ENCODE assay signal across 9 mouse cellular contexts in the genomic region with DNA sequence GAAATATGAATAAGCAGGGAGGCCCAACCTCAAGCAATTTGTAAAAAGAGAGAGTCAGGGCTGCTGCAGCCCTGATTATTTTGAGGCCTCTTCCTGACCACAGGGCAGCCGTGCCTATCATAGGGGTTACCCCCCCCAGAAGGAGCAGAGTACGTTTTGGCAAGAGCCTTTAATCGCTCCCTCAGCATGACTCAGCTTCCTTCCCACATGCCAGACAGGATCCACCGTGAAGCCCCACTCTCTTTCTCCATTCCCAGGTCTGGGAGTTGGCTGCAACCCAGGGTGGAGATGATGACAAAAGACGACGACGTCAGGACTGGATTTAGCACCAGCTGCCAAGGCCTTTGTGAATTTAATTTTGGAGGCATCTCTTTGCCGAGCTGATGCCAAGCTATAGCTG.
DNase-seq lines count a peak whose midpoint lies in the region; ATAC-seq and TF ChIP-seq lines count a peak whose summit lies in the region.
"Had no signal": no experiment of that assay in that cellular context is flagged by ENCODE, and none has a peak within 500 bp of the region (broad histone marks: within the 10 kb centered on the region; RNA-seq: fewer than 3 reads in every experiment).

No protein-coding gene starts in this region.

- H3K9ac ChIP-seq in neural tube, embryonic 14.5 days (replicated peaks; ENCODE audit: low read depth, low read length) = no peak overlapping the region
- H3K9ac ChIP-seq in neural tube, embryonic 15.5 days (replicated peaks) = no peak overlapping the region
- no peak overlapping the region for H3K9ac ChIP-seq in heart, embryonic 16.5 days (ENCODE audit: low read length)
- H3K9ac ChIP-seq in liver, embryonic 11.5 days (ENCODE audit: low read depth, low read length) = no peak overlapping the region

- H3K4me3 ChIP-seq in gastrocnemius, adult 2 months = no peak overlapping the region
- no peak overlapping the region for H3K4me3 ChIP-seq in neural tube, embryonic 14.5 days (ENCODE audit: low read depth, low read length)
- no peak overlapping the region for H3K4me3 ChIP-seq in neural tube, embryonic 15.5 days (replicated peaks)
- H3K4me3 ChIP-seq in heart, embryonic 16.5 days (ENCODE audit: low read length) = no peak overlapping the region
- H3K4me3 ChIP-seq in liver, embryonic 11.5 days (ENCODE audit: low read depth, low read length) = no peak overlapping the region

- 25% methylated on average over 8 of the region's 8 CpGs for WGBS in neural tube, embryonic 14.5 days
- 15% methylated on average over 8 of the region's 8 CpGs for WGBS in neural tube, embryonic 15.5 days
- 13% methylated on average over 8 of the region's 8 CpGs for WGBS in heart, embryonic 16.5 days
- 30% methylated on average over 8 of the region's 8 CpGs for WGBS in liver, embryonic 11.5 days

- no peak overlapping the region for H3K4me2 ChIP-seq in neural tube, embryonic 14.5 days (ENCODE audit: low read depth, low read length)
- no peak overlapping the region for H3K4me2 ChIP-seq in neural tube, embryonic 15.5 days
- H3K4me2 ChIP-seq in heart, embryonic 16.5 days (ENCODE audit: low read depth, low read length) = no peak overlapping the region
- H3K4me2 ChIP-seq in liver, embryonic 11.5 days = no peak overlapping the region

- intact Hi-C loops in gastrocnemius, adult 2 months (cut with DNase I) = no loop called here

- no peaks in the 10 kb centered on the region for H3K27me3 ChIP-seq in neural tube, embryonic 14.5 days (ENCODE audit: control insufficient read depth, insufficient read depth, low read length)
- H3K27me3 ChIP-seq in neural tube, embryonic 15.5 days (replicated peaks) = no peaks in the 10 kb centered on the region
- H3K27me3 ChIP-seq in heart, embryonic 16.5 days (ENCODE audit: control insufficient read depth, insufficient read depth, low read length) = no peaks in the 10 kb centered on the region
- H3K27me3 ChIP-seq in liver, embryonic 11.5 days (replicated peaks; ENCODE audit: control insufficient read depth, insufficient read depth, low read length) = no peaks in the 10 kb centered on the region

- H3K4me1 ChIP-seq in neural tube, embryonic 14.5 days (ENCODE audit: control insufficient read depth, insufficient read depth, low read length) = peaks cover 10% of the 10 kb centered on the region; the same call in 1 of the 2 replicates
- H3K4me1 ChIP-seq in neural tube, embryonic 15.5 days = peaks cover 22% of the 10 kb centered on the region
- peaks cover 3% of the 10 kb centered on the region; the same call in 1 of the 2 replicates for H3K4me1 ChIP-seq in heart, embryonic 16.5 days (ENCODE audit: control insufficient read depth, insufficient read depth, low read length)
- H3K4me1 ChIP-seq in liver, embryonic 11.5 days (replicated peaks; ENCODE audit: control insufficient read depth, insufficient read depth, low read length) = peaks cover 8% of the 10 kb centered on the region; the same call in 1 of the 2 replicates

- H3K9me3 ChIP-seq in neural tube, embryonic 14.5 days (ENCODE audit: control insufficient read depth, low read length) = no peaks in the 10 kb centered on the region
- H3K9me3 ChIP-seq in neural tube, embryonic 15.5 days (replicated peaks) = no peaks in the 10 kb centered on the region
- no peaks in the 10 kb centered on the region for H3K9me3 ChIP-seq in heart, embryonic 16.5 days (replicated peaks; ENCODE audit: control insufficient read depth, low read length)
- no peaks in the 10 kb centered on the region for H3K9me3 ChIP-seq in liver, embryonic 11.5 days (ENCODE audit: control insufficient read depth, low read length)
- H3K9me3 ChIP-seq: G1E had no signal

- 0 out of 2 replicates have a peak, but pooled peaks have one; percentile 24 for ATAC-seq in neural tube, embryonic 14.5 days (ENCODE audit: low read depth)
- ATAC-seq in neural tube, embryonic 15.5 days (ENCODE audit: low FRiP score) = no peak
- peak; percentile 74 for ATAC-seq in heart, embryonic 16.5 days (replicated peaks; ENCODE audit: extremely low read depth, insufficient read depth, low FRiP score)
- peak; percentile 66 for ATAC-seq in liver, embryonic 11.5 days (replicated peaks; ENCODE audit: low FRiP score)

- H3K36me3 ChIP-seq in neural tube, embryonic 14.5 days (ENCODE audit: control insufficient read depth, insufficient read depth, low read length) = no peaks in the 10 kb centered on the region
- H3K36me3 ChIP-seq in neural tube, embryonic 15.5 days = no peaks in the 10 kb centered on the region
- H3K36me3 ChIP-seq in heart, embryonic 16.5 days (ENCODE audit: control insufficient read depth, insufficient read depth) = no peaks in the 10 kb centered on the region
- no peaks in the 10 kb centered on the region for H3K36me3 ChIP-seq in liver, embryonic 11.5 days (ENCODE audit: control insufficient read depth, insufficient read depth, low read length)
- H3K36me3 ChIP-seq: G1E had no signal

- H3K27ac ChIP-seq in gastrocnemius, adult 2 months = no peak overlapping the region
- H3K27ac ChIP-seq in neural tube, embryonic 14.5 days (ENCODE audit: low read depth, low read length) = no peak overlapping the region
- no peak overlapping the region for H3K27ac ChIP-seq in neural tube, embryonic 15.5 days (replicated peaks)
- H3K27ac ChIP-seq in heart, embryonic 16.5 days (ENCODE audit: low read length) = no peak overlapping the region
- no peak overlapping the region for H3K27ac ChIP-seq in liver, embryonic 11.5 days (ENCODE audit: low read depth, low read length)

- peak; percentile 24 for DNase-seq in gastrocnemius, adult 2 months
- no peak for DNase-seq in gastrocnemius, postnatal 25 days
- no peak for DNase-seq in liver, embryonic 11.5 days (ENCODE audit: low spot score)
- DNase-seq in urinary bladder, adult 2 months (ENCODE audit: low spot score) = no peak
- no peak for DNase-seq in urinary bladder, adult 18-20 months (ENCODE audit: low spot score in 2 of 2)

- no peak for TF ChIP-seq CTCF in gastrocnemius, adult 2 months (IDR thresholded peaks at IDR 0.05)
